Mouse (Mus musculus): ENCODE measurements around the gene Idua.

DNA sequence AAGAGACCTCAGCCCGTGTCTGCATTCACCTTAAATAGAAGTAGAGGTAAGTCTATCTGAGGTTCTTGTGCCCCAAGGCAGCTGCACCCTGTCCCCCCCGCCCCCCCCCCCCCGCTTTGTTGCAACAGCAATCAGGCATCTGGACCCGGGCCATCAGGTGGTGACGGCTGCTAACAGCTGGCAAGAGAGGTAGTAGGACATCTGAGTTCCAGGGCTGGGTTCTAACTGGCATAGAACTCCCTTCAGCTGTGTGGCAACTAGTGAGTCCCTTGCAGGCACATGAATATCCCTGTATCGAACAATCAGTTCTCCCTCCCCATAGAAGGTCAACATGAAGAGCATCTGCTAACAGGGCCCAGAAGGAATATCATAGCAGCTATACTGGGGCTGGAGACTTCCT is 51.8 kb downstream of the Idua start:
- TF ChIP-seq CTCF (IDR thresholded peaks at IDR 0.05; ENCODE audit: control insufficient read depth, insufficient read depth, low read length): no peak
- no peak for TF ChIP-seq POLR2A (IDR thresholded peaks at IDR 0.05; ENCODE audit: borderline replicate concordance, control insufficient read depth, low read depth, low read length)

All from bone marrow, adult 2 months (tissue).